ENCODE assay signal across 8 mouse cellular contexts in the genomic region with DNA sequence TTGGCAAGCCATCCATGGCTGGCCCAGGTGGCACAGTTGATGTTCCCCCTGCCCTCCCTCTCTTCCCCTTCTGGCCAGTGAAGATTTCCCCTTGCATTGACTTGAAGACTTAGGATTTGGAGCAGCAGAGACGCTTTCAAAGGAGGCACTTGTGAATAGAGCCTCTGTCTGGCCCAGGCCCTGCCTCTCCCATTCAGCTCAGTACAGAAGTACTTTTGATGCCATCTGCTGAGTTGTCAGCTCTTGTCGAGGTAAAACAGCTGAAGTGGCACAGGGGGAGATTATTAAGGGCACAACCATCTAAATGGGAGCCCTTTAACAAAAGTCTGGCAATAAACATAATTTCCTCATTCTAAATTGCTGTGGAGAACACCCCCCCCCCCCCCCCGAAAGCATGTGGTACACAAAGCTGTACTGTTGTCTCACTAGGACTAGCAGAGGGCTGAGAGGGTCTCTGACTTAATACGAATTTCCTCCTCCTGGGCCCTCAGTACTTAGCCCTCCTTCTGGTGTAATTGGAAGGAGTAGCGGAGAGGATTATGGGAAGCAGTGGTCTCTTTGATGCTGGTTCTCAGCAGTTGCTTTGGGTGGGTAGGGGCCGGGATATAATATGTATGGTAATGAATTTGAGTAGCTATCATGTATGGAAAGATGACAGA. TPM values are rescaled to one million over a fixed set of nuclear protein-coding genes. Genes with fewer than 3 reads are reported as not detected.
DNase-seq lines count a peak whose midpoint lies in the region; ATAC-seq and TF ChIP-seq lines count a peak whose summit lies in the region.

No protein-coding gene starts in this region.

- ATAC-seq in stomach, embryonic 14.5 days (ENCODE audit: insufficient number of reproducible peaks, insufficient read depth, low FRiP score, low read depth): peak; percentile 25; the same call in 1 of the 2 replicates
- no peak for ATAC-seq in stomach, postnatal 0 days (ENCODE audit: low FRiP score, low TSS enrichment)
- peak; percentile 45; the same call in 1 of the 2 replicates for ATAC-seq in limb, embryonic 13.5 days (ENCODE audit: low FRiP score, low read depth)
- ATAC-seq in CD4-positive, CD25-positive, alpha-beta regulatory T cell, adult 4 months: no peak

- no peak for TF ChIP-seq CTCF in stomach, postnatal 0 days (IDR thresholded peaks at IDR 0.05; ENCODE audit: low read depth)

- peak; percentile 36 to 44 for DNase-seq in cerebellum, adult 18-20 months
- no peak for DNase-seq in cerebellum, postnatal 14 days
- DNase-seq in stomach, postnatal 0 days (ENCODE audit: low spot score): no peak
- DNase-seq in telencephalon, adult 2 months (ENCODE audit: low read depth, low spot score): peak; percentile 68
- no peak for DNase-seq in adrenal gland, adult 2 months

- H3K9ac ChIP-seq in stomach, embryonic 14.5 days (replicated peaks; ENCODE audit: low read depth, low read length): no peak overlapping the region
- H3K9ac ChIP-seq in stomach, postnatal 0 days (ENCODE audit: low read length): no peak overlapping the region
- H3K9ac ChIP-seq in limb, embryonic 13.5 days: no peak overlapping the region

- TF ChIP-seq EP300 in stomach, postnatal 0 days (optimal IDR thresholded peaks at IDR 0.05): no peak

- peak overlapping the region; percentile 23; the same call in 1 of the 2 replicates for H3K27ac ChIP-seq in stomach, embryonic 14.5 days (ENCODE audit: low read length)
- H3K27ac ChIP-seq in stomach, postnatal 0 days (replicated peaks): no peak overlapping the region; the same call in 1 of the 2 replicates
- H3K27ac ChIP-seq in limb, embryonic 13.5 days: peak overlapping the region; percentile 76

- no peak overlapping the region for H3K4me3 ChIP-seq in stomach, embryonic 14.5 days (ENCODE audit: low read depth, low read length)
- H3K4me3 ChIP-seq in stomach, postnatal 0 days (ENCODE audit: low read depth, low read length): no peak overlapping the region
- no peak overlapping the region for H3K4me3 ChIP-seq in limb, embryonic 13.5 days

- no peaks in the 10 kb centered on the region for H3K27me3 ChIP-seq in stomach, embryonic 14.5 days (ENCODE audit: control insufficient read depth, insufficient read depth, low read length)
- no peaks in the 10 kb centered on the region for H3K27me3 ChIP-seq in stomach, postnatal 0 days (ENCODE audit: control insufficient read depth, insufficient read depth, low read length)
- H3K27me3 ChIP-seq in limb, embryonic 13.5 days: no peaks in the 10 kb centered on the region

- H3K36me3 ChIP-seq in stomach, embryonic 14.5 days (ENCODE audit: control insufficient read depth, insufficient read depth, low read length): no peaks in the 10 kb centered on the region
- no peaks in the 10 kb centered on the region for H3K36me3 ChIP-seq in stomach, postnatal 0 days (ENCODE audit: control insufficient read depth, insufficient read depth, low read length)
- no peaks in the 10 kb centered on the region for H3K36me3 ChIP-seq in limb, embryonic 13.5 days

- H3K4me1 ChIP-seq in stomach, embryonic 14.5 days (ENCODE audit: control insufficient read depth, insufficient read depth, low read length): peaks cover 77% of the 10 kb centered on the region
- peaks cover 15% of the 10 kb centered on the region; the same call in 1 of the 2 replicates for H3K4me1 ChIP-seq in stomach, postnatal 0 days (replicated peaks; ENCODE audit: control insufficient read depth, insufficient read depth)
- H3K4me1 ChIP-seq in limb, embryonic 13.5 days: peaks cover 90% of the 10 kb centered on the region

- H3K4me2 ChIP-seq in stomach, embryonic 14.5 days (replicated peaks; ENCODE audit: low read depth, low read length): no peak overlapping the region
- no peak overlapping the region for H3K4me2 ChIP-seq in stomach, postnatal 0 days (replicated peaks; ENCODE audit: low read depth)
- no peak overlapping the region for H3K4me2 ChIP-seq in limb, embryonic 13.5 days (replicated peaks)

- H3K9me3 ChIP-seq in stomach, embryonic 14.5 days (ENCODE audit: control insufficient read depth, low read depth, low read length): no peaks in the 10 kb centered on the region
- H3K9me3 ChIP-seq in stomach, postnatal 0 days (ENCODE audit: control insufficient read depth, low read length): no peaks in the 10 kb centered on the region
- no peaks in the 10 kb centered on the region for H3K9me3 ChIP-seq in limb, embryonic 13.5 days

- 62% methylated on average over 6 of the region's 6 CpGs for WGBS in stomach, embryonic 14.5 days
- 57% methylated on average over 6 of the region's 6 CpGs for WGBS in stomach, postnatal 0 days
- WGBS in limb, embryonic 13.5 days: 33% methylated on average over 6 of the region's 6 CpGs

RNA-seq across cellular contexts. Expression of a gene that starts 47.1 kb away (rescaled TPM):
- 36.7 and 42.6 TPM in 2 replicates for polyA plus RNA-seq in stomach, embryonic 14.5 days (2014; fragmentation: Nextera tagmentation; extraction: Ambion mirVana)
- polyA plus RNA-seq in stomach, postnatal 0 days (2015; fragmentation: Nextera tagmentation; extraction: Ambion mirVana): 8.5 and 10.1 TPM in 2 replicates
- 49.3 and 54.9 TPM in 2 replicates for polyA plus RNA-seq in limb, embryonic 13.5 days (2015; fragmentation: Nextera tagmentation; extraction: Ambion mirVana)
- 10 to 100 TPM; 29.5 to 30.3 TPM for polyA plus RNA-seq in CD4-positive, CD25-positive, alpha-beta regulatory T cell, adult 4 months (2017; shearing (Covaris generic))
- total RNA-seq in adrenal gland, adult 2 months (2021): 100 to 1,000 TPM in 1 of 2 experiments, 10 to 100 TPM in 1; 97.5 to 127 TPM
- 44.9 and 46.6 TPM in 2 replicates for polyA plus RNA-seq in adrenal gland, adult 2 months (2012; rRNA removed)

Comparison
In these comparisons a context has a peak if more than half of its experiments do, and no peak if none do; other contexts are left out.
1. DNase-seq: peak in cerebellum, adult 18-20 months (2 of 2) and telencephalon, adult 2 months (single experiment); none in cerebellum, postnatal 14 days (0 of 2), stomach, postnatal 0 days (single experiment) and adrenal gland, adult 2 months (single experiment).
2. ATAC-seq: peak in stomach, embryonic 14.5 days (single experiment) and limb, embryonic 13.5 days (single experiment); none in stomach, postnatal 0 days (single experiment) and CD4-positive, CD25-positive, alpha-beta regulatory T cell, adult 4 months (single experiment).